Mouse (Mus musculus): ENCODE data around the gene Glyr1.

Gene Glyr1

GRCm38 (mm10) chr16:5049774-5050234, at the start of gene Glyr1, which contains the start of gene Ubn1:
TSS of gene Glyr1 (minus strand) at chr16:5049863.
TSS of gene Ubn1 (plus strand) at chr16:5050057.
- DNase-seq, result peak; percentile 100

- no peak for DNase-seq
These were observed 46.8 kb upstream of the Glyr1 start for GRCm38 (mm10) chr16:5096504-5096903.

- DNase-seq, result no peak
These were observed 43.6 kb upstream of the Glyr1 start for GRCm38 (mm10) chr16:5093285-5093684.

GRCm38 (mm10) chr16:5089021-5089420, 39.4 kb upstream of the Glyr1 start:
- DNase-seq, result no peak

- DNase-seq, result no peak
These were observed 36.5 kb upstream of the Glyr1 start for GRCm38 (mm10) chr16:5086179-5086578.

- DNase-seq, result no peak
These were observed 35.5 kb upstream of the Glyr1 start for GRCm38 (mm10) chr16:5085196-5085595.

- DNase-seq, result no peak
These were observed 24.7 kb upstream of the Glyr1 start for GRCm38 (mm10) chr16:5074341-5074740.

GRCm38 (mm10) chr16:5071974-5072373, 22.3 kb upstream of the Glyr1 start:
- DNase-seq, result no peak

GRCm38 (mm10) chr16:5070321-5070720, 20.7 kb upstream of the Glyr1 start:
- DNase-seq, result peak; percentile 28

- no peak for DNase-seq
These were observed 13.8 kb upstream of the Glyr1 start for GRCm38 (mm10) chr16:5063472-5063871.

- DNase-seq, result peak; percentile 22
These were observed 8.5 kb upstream of the Glyr1 start for GRCm38 (mm10) chr16:5058114-5058513.

GRCm38 (mm10) chr16:5050251-5051110, 818 bp upstream of the Glyr1 start:
- DNase-seq, result peak; percentile 90

GRCm38 (mm10) chr16:5049182-5049773, 385 bp downstream of the Glyr1 start:
- DNase-seq, result no peak

- no peak for DNase-seq
These were observed 4.3 kb downstream of the Glyr1 start for GRCm38 (mm10) chr16:5045322-5045721.

GRCm38 (mm10) chr16:5036649-5037234, 12.9 kb downstream of the Glyr1 start:
- peak; percentile 38 for DNase-seq

- DNase-seq, result no peak
These were observed 14.1 kb downstream of the Glyr1 start for GRCm38 (mm10) chr16:5035591-5035990.

- no peak for DNase-seq
These were observed 19.8 kb downstream of the Glyr1 start for GRCm38 (mm10) chr16:5029847-5030246.

GRCm38 (mm10) chr16:5024021-5024420, 25.6 kb downstream of the Glyr1 start:
- DNase-seq, result no peak

- DNase-seq, result peak; percentile 35
These were observed 35.1 kb downstream of the Glyr1 start for GRCm38 (mm10) chr16:5014578-5014977.

GRCm38 (mm10) chr16:5013054-5013838, 36.4 kb downstream of the Glyr1 start, which contains the start of gene Rogdi:
TSS of gene Rogdi (minus strand) at chr16:5013553.
- DNase-seq, result peak; percentile 100

GRCm38 (mm10) chr16:5012036-5013005, 37.3 kb downstream of the Glyr1 start:
- no peak for DNase-seq

- DNase-seq, result no peak
These were observed 38.4 kb downstream of the Glyr1 start for GRCm38 (mm10) chr16:5011285-5011684.

Measured in lung, postnatal 10 days (tissue).